Mouse (Mus musculus): ENCODE measurements around the gene Trim10. TPM values are rescaled to one million over a fixed set of nuclear protein-coding genes. Genes with fewer than 3 reads are reported as not detected.

The Trim10 gene
- total and polyA plus RNA-seq, 3 experiments = 0.13 to 2.1 (median 0.92) TPM

DNA sequence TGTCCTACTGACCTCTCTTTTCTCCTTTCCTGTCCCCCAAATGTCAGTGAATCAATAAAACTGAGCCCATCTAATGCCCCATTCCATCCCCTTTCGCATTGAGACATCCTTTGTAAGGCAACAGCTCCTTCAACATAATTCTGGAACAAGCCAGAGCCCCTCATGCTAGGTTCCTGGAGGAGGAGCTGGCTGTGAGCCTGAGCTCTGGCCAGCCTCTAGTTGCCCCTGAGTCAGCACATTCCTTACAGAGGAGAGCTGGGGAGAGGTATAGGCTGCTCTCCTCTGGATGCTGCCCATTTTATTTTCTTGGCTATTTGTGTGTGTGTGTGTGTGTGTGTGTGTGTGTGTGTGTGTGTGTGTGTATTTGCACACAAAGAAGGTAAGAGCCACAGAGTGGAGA, 38.9 kb downstream of the Trim10 start:
- H3K4me1 ChIP-seq (ENCODE audit: control insufficient read depth, insufficient read depth, low read length) = no peaks in the 10 kb centered on the region
- DNase-seq = no peak
- 30% methylated on average over 1 of the region's 1 CpGs for WGBS
- no peaks in the 10 kb centered on the region for H3K27me3 ChIP-seq (ENCODE audit: control insufficient read depth, insufficient read depth, low read length)
- no peaks in the 10 kb centered on the region for H3K79me2 ChIP-seq (replicated peaks; ENCODE audit: control insufficient read depth, insufficient read depth, low read length)
- TF ChIP-seq CTCF (IDR thresholded peaks at IDR 0.05) (no peak), POLR2A (IDR thresholded peaks at IDR 0.05; ENCODE audit: insufficient read depth, low read depth, low read length) (no peak), EP300 (IDR thresholded peaks at IDR 0.05; ENCODE audit: insufficient read depth, low read depth, low read length) (no peak)
- intact Hi-C loops (cut with DNase I) = no loop called here
- no peak overlapping the region for H3K4me3 ChIP-seq
- H3K9ac ChIP-seq (ENCODE audit: low read depth, low read length) = no peak overlapping the region
- no peaks in the 10 kb centered on the region for H3K36me3 ChIP-seq (ENCODE audit: control insufficient read depth, insufficient read depth, low read length)
- no peak overlapping the region for H3K27ac ChIP-seq

- H3K4me3 ChIP-seq = no peak overlapping the region
- H3K4me1 ChIP-seq (ENCODE audit: control insufficient read depth, insufficient read depth, low read length) = no peaks in the 10 kb centered on the region
- H3K9ac ChIP-seq (ENCODE audit: low read depth, low read length) = no peak overlapping the region
- no peaks in the 10 kb centered on the region for H3K27me3 ChIP-seq (ENCODE audit: control insufficient read depth, insufficient read depth, low read length)
- no peak for TF ChIP-seq POLR2A (IDR thresholded peaks at IDR 0.05; ENCODE audit: insufficient read depth, low read depth, low read length)
- TF ChIP-seq CTCF (IDR thresholded peaks at IDR 0.05) = no peak
- TF ChIP-seq EP300 (IDR thresholded peaks at IDR 0.05; ENCODE audit: insufficient read depth, low read depth, low read length) = no peak
- no peak for DNase-seq
- H3K79me2 ChIP-seq (replicated peaks; ENCODE audit: control insufficient read depth, insufficient read depth, low read length) = no peaks in the 10 kb centered on the region
- H3K27ac ChIP-seq = no peak overlapping the region
- no peaks in the 10 kb centered on the region for H3K36me3 ChIP-seq (ENCODE audit: control insufficient read depth, insufficient read depth, low read length)
- 46% methylated on average over 4 of the region's 4 CpGs for WGBS
- intact Hi-C loops (cut with DNase I) = no loop called here
These were observed 40.4 kb downstream of the Trim10 start for GRCm38 (mm10) chr17:36909802-36910201.

- no peaks in the 10 kb centered on the region for H3K4me1 ChIP-seq (ENCODE audit: control insufficient read depth, insufficient read depth, low read length)
- H3K36me3 ChIP-seq (ENCODE audit: control insufficient read depth, insufficient read depth, low read length) = no peaks in the 10 kb centered on the region
- H3K27ac ChIP-seq = no peak overlapping the region
- no peaks in the 10 kb centered on the region for H3K27me3 ChIP-seq (ENCODE audit: control insufficient read depth, insufficient read depth, low read length)
- no peak for TF ChIP-seq EP300 (IDR thresholded peaks at IDR 0.05; ENCODE audit: insufficient read depth, low read depth, low read length)
- no peak for TF ChIP-seq CTCF (IDR thresholded peaks at IDR 0.05)
- no peak overlapping the region for H3K9ac ChIP-seq (ENCODE audit: low read depth, low read length)
- intact Hi-C loops (cut with DNase I) = loop anchor here (1.0 kb wide), 1 partner anchor 20 kb away; no protein-coding TSS in a partner anchor
- DNase-seq = no peak
- H3K79me2 ChIP-seq (replicated peaks; ENCODE audit: control insufficient read depth, insufficient read depth, low read length) = no peaks in the 10 kb centered on the region
- H3K4me3 ChIP-seq = no peak overlapping the region
- 55% methylated on average over 2 of the region's 2 CpGs for WGBS
These were observed 42.7 kb downstream of the Trim10 start for GRCm38 (mm10) chr17:36912031-36912430.

GRCm38 (mm10) chr17:36914108-36914507, 44.7 kb downstream of the Trim10 start:
- H3K27ac ChIP-seq = no peak overlapping the region
- no peaks in the 10 kb centered on the region for H3K36me3 ChIP-seq (ENCODE audit: control insufficient read depth, insufficient read depth, low read length)
- no peak overlapping the region for H3K9ac ChIP-seq (ENCODE audit: low read depth, low read length)
- intact Hi-C loops (cut with DNase I) = loop anchor here (2.0 kb wide), 2 partner anchors 45 to 135 kb away; partner anchors contain the start of genes Znrd1 and Znrd1as
- 18% methylated on average over 2 of the region's 2 CpGs for WGBS
- TF ChIP-seq CTCF (IDR thresholded peaks at IDR 0.05) (peak; percentile 91), POLR2A (IDR thresholded peaks at IDR 0.05; ENCODE audit: insufficient read depth, low read depth, low read length) (no peak)
- no peaks in the 10 kb centered on the region for H3K27me3 ChIP-seq (ENCODE audit: control insufficient read depth, insufficient read depth, low read length)
- H3K79me2 ChIP-seq (replicated peaks; ENCODE audit: control insufficient read depth, insufficient read depth, low read length) = no peaks in the 10 kb centered on the region
- DNase-seq = peak; percentile 63 to 68
- H3K4me1 ChIP-seq (ENCODE audit: control insufficient read depth, insufficient read depth, low read length) = no peaks in the 10 kb centered on the region
- no peak overlapping the region for H3K4me3 ChIP-seq

DNA sequence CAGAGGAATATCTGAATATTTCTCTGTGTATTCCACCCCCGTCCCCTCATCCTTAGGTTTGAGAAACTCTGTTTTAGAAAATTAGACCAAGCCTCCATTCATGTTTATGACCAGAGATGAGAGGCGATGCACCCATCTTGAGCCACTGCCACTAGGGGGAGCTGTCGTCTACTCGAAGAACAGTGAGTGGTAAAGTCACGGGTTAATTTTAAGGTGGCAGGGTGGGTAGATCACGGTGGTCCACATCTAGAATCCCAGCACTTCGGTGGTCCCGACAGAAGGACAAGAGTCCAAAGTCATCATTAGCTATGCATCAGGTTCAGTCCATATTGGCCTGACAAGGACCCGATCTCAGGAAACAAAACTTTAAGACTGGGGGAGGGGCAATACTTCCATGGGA, 45.7 kb downstream of the Trim10 start:
- DNase-seq = peak; percentile 28 to 67
- H3K4me1 ChIP-seq (ENCODE audit: control insufficient read depth, insufficient read depth, low read length) = no peaks in the 10 kb centered on the region
- H3K27ac ChIP-seq = no peak overlapping the region
- H3K36me3 ChIP-seq (ENCODE audit: control insufficient read depth, insufficient read depth, low read length) = no peaks in the 10 kb centered on the region
- no peaks in the 10 kb centered on the region for H3K27me3 ChIP-seq (ENCODE audit: control insufficient read depth, insufficient read depth, low read length)
- 12% methylated on average over 9 of the region's 9 CpGs for WGBS
- TF ChIP-seq EP300 (IDR thresholded peaks at IDR 0.05; ENCODE audit: insufficient read depth, low read depth, low read length) (0 out of 2 replicates have a peak, but pooled peaks have one; percentile 39), POLR2A (IDR thresholded peaks at IDR 0.05; ENCODE audit: insufficient read depth, low read depth, low read length) (no peak), CTCF (IDR thresholded peaks at IDR 0.05) (peak; percentile 82)
- intact Hi-C loops (cut with DNase I) = loop anchor here (1.0 to 2.0 kb wide), 3 partner anchors 44 to 134 kb away; partner anchors contain the start of genes Znrd1 and Znrd1as
- H3K9ac ChIP-seq (ENCODE audit: low read depth, low read length) = no peak overlapping the region
- no peak overlapping the region for H3K4me3 ChIP-seq
- H3K79me2 ChIP-seq (replicated peaks; ENCODE audit: control insufficient read depth, insufficient read depth, low read length) = no peaks in the 10 kb centered on the region

DNA sequence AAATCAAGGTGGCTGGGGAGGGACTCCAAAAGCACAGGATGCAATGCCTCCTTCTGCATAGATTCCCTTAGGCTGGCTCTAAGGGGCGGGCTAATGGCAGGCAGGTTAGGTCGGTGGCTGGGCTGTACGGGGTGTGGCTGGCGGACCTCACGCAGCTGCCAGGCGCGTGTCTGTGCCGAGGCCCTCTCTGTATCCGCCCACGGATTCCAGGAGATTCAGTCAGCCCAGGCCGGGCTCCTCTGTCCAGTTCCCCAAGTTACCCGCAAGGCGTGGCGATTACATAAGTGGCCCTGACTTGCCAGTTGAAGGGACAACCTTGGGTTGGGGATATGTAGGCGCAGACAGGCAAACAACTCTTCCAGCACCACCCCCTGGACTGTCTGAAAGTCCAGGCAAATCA, 50.9 kb downstream of the Trim10 start:
- no peak overlapping the region for H3K4me3 ChIP-seq
- TF ChIP-seq CTCF (IDR thresholded peaks at IDR 0.05) (no peak), POLR2A (IDR thresholded peaks at IDR 0.05; ENCODE audit: insufficient read depth, low read depth, low read length) (no peak), EP300 (IDR thresholded peaks at IDR 0.05; ENCODE audit: insufficient read depth, low read depth, low read length) (no peak)
- peak in 1 of 2 experiments; percentile 20 for DNase-seq
- H3K4me1 ChIP-seq (ENCODE audit: control insufficient read depth, insufficient read depth, low read length) = no peaks in the 10 kb centered on the region
- 43% methylated on average over 15 of the region's 15 CpGs for WGBS
- intact Hi-C loops (cut with DNase I) = no loop called here
- H3K27ac ChIP-seq = no peak overlapping the region
- no peak overlapping the region for H3K9ac ChIP-seq (ENCODE audit: low read depth, low read length)
- H3K79me2 ChIP-seq (replicated peaks; ENCODE audit: control insufficient read depth, insufficient read depth, low read length) = no peaks in the 10 kb centered on the region
- H3K27me3 ChIP-seq (ENCODE audit: control insufficient read depth, insufficient read depth, low read length) = no peaks in the 10 kb centered on the region
- no peaks in the 10 kb centered on the region for H3K36me3 ChIP-seq (ENCODE audit: control insufficient read depth, insufficient read depth, low read length)

All from heart, adult 2 months (tissue).